Mouse (Mus musculus): Measurements from ENCODE around the gene Tmem144.

DNA sequence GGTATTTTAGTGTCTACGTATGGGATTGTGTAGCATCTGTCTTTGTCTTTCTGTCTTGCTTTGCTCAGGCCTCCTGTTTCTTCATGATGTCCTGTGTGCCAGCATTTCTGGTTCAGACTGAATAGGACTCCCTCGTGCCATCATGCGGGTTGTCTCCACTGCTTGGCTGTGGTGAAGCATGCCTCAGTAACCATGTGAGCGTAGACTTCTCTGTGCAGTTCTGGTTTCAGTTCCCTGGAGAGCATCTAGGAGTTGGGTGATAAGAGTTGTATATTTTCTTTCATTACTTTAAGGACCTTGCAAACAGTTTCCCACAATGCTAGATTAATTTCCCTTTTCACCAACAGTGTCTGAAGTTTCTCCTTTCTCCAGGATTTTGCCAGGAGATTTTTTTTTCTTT is 49.2 kb upstream of the Tmem144 start:
- TF ChIP-seq CTCF (IDR thresholded peaks at IDR 0.05; ENCODE audit: control insufficient read depth, insufficient read depth, insufficient replicate concordance, low read depth, low read length): no peak
- TF ChIP-seq POLR2A (IDR thresholded peaks at IDR 0.05; ENCODE audit: control insufficient read depth, low read depth, low read length): no peak

Measured in testis, adult 2 months (tissue).